Mouse (Mus musculus) brain, adult 2 months (tissue): ENCODE measurements at regions not wholly inside any gene's neighbourhood (a gene's known extent, or its start where the extent isn't known, plus 50 kb on each side); places are given as distances from the start of the nearest gene placed in this dataset.

ENCODE experiments used
- DNase-seq: peaks from one replicate; pipeline ENCODE4 v3.0.0; 2011; ENCODE audit warnings: low read depth, low spot score

DNA sequence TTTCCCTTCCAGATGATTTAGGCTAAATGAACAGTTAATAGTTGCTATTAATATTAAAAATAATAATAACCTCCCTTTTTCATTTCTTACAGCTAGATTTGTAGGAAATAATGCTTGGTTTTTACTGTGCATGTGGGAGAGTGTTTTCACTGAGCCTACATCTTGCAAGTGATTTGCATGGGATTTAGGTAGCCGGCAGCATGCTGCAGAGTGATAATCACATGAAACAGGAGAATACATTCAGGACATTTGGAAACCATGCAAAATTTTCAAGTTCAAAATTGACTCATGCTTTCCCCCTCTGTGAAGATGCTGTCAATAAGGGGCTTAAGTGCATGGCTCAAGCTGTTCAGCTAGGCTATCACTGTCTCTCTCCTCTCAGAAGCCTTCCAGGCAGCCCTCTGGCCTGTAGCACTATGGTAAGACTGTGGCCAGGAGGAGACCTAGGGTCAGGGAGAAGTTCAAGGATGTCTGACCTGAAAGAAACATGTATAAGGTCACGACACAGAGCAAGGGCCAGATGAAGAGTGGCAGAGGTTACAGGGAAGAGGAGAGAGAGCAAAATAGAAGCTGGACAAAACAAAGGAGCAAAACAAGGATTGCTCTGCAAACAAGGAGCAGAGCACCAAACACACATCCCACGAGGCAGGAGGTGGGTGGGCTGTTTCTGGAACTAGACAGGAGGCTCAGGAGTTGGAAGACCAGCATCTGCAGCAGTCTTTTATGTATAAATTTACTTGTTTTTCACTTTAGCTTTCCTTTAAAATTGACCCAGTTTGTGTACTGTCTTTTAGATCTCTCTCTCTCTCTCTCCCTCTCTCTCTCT lies 177.5 kb downstream of the Tmem161b start:
- DNase-seq = peak; percentile 71

DNA sequence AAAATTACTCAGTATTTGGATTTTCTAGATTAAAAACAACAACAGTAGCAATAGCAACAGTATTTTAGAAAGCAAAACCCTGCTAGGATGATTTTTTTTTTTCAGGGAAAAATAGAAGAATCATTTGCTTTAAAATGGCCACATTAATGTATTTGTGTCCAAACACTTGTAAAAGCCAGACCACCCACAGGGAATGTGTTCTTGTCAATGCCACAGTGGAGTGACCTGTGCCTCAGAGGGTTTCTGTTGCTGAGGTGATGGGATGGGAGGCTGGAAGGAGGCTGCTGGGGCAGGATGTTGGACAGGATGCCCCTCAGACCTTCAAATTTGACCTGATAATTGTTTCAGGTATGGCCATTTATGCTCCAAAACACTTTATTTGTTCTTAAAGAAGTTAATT lies 178.9 kb downstream of the Tmem161b start:
- DNase-seq = no peak

- DNase-seq = peak; percentile 83
Measured at GRCm38 (mm10) chr13:84404566-84405194, 182.6 kb downstream of the Tmem161b start.

DNA sequence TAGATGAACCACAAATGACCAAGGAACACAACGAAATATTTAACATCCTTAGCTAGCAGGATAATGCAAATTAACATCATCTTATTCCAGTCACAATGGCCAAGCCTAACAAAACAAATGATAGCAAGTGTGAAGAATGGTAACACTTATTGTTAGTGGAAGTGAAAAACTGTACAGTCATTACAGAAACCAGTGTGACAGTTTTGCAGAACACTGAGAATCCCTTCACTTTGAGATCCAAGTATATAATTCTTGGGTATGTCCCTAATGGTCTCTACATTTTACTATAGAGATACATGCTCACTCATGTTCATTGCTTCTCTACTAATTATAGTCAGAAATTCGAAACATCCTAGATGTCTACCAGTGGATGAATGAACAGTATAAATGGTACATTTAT lies 212.3 kb downstream of the Tmem161b start:
- no peak for DNase-seq

GRCm38 (mm10) chr13:84437586-84438443 lies 215.7 kb downstream of the Tmem161b start:
- no peak for DNase-seq

DNA sequence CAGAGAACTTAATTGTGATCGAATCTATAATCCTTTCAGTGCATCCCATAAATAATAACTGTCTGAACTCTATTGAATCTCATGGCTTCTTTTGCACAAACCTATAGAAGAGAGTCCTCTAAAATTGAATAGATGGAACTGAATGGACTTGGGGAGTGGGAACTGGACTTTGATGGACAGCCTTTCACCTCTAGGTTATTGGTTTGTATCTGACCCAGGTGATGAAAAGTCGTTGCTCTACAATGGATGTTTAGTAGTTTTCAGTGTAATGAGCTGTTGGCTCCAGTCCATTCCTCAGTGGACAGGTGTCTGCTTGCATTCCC lies 216.3 kb downstream of the Tmem161b start:
- DNase-seq = no peak

DNA sequence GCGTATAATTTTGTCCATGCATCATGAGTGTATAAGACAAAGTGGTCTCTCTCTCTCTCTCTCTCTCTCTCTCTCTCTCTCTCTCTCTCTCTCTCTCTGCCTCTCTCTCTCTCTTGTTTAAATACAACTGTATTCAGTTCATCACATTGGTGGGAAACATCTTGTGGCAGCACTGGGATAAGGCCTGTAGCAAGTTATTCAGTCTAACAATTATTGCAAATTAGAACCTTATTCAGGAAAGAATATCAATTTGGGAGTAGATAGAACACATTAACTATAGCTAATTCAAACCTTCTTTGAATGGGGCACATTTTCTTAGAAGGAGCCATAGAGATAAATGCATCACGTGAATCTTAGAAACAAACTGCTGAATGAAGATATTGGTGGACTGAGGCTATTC lies 226.4 kb downstream of the Tmem161b start:
- no peak for DNase-seq

DNA sequence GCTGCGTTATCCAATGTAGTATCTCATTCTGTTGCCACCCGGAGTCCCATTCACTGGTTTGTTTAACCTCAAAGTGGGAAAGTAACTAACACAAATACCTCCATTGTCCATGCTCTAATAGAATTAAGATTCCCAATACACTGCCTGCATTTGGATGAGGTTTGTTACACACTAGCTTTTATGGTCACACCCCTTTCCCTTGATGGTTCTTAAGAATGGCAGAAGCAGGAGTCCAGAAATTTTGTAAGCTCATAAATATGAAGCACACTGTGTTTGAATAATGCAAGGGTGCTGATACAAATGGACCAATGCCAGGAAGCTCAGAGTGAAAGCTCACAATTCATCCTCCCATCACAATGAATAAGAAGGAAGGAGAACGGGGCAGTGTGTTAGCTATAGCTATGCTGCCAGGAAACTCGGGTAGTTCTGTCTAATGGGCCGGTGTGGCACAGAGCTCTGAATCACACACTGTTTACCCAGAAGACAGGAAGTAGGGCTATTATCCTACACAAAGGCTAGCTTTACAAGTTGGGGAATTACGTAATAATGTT lies 227.0 kb downstream of the Tmem161b start:
- DNase-seq = peak; percentile 92
